Mouse (Mus musculus): Measurements from ENCODE around the gene Gm42421.

- TF ChIP-seq POLR2A (IDR thresholded peaks at IDR 0.05; ENCODE audit: insufficient read depth, low read depth, low read length) (no peak), CTCF (IDR thresholded peaks at IDR 0.05) (no peak)
Measured at GRCm38 (mm10) chr5:143966671-143967070, 38.7 kb downstream of the Gm42421 start.

Measured in heart, adult 2 months (tissue).